Mouse (Mus musculus) bone marrow, adult 2 months (tissue): Measurements from ENCODE around the gene Gm27021.

Source experiments
- CTCF ChIP-seq: fragments of 200-500 bp; IDR thresholded peaks from 2 replicates; pipeline ENCODE4 v1.5.1; 2011; ENCODE audit warnings: low read length, control low read depth; ENCODE audit not compliant: control insufficient read depth, insufficient read depth
- POLR2A ChIP-seq: fragments of 200-500 bp; IDR thresholded peaks from 2 replicates; pipeline ENCODE4 v1.6.1; 2011; ENCODE audit warnings: low read depth, mild to moderate bottlenecking, control low read depth, low read length, borderline replicate concordance; ENCODE audit not compliant: control insufficient read depth

- TF ChIP-seq CTCF (no peak), POLR2A (no peak)
Observed at GRCm38 (mm10) chr8:120602672-120603071, 65.2 kb downstream of the Gm27021 start.
